Mouse (Mus musculus) kidney, embryonic 15.5 days (tissue): ENCODE measurements around the gene Zfp553. TPM values are rescaled to one million over a fixed set of nuclear protein-coding genes. Genes with fewer than 3 reads are reported as not detected.

Experiments
- ATAC-seq: fragments of 200-750 bp; cut with Nextera tagmentation; replicated peaks from 2 replicates; pipeline ENCODE4 v1.8.0; 2017; ENCODE audit warnings: moderate TSS enrichment; ENCODE audit not compliant: low FRiP score
- H3K27ac ChIP-seq: fragments of 300-500 bp; sonication (generic); 2 replicates; pipeline ENCODE4 v1.5.1; 2015; ENCODE audit warnings: mild to moderate bottlenecking, inconsistent platforms
- H3K27me3 ChIP-seq: fragments of 300-500 bp; sonication (generic); 2 replicates; pipeline ENCODE4 v1.6.1; 2015; ENCODE audit warnings: inconsistent platforms
- H3K36me3 ChIP-seq: fragments of 300-500 bp; sonication (generic); 2 replicates; pipeline ENCODE4 v1.6.1; 2015; ENCODE audit warnings: inconsistent platforms
- H3K4me1 ChIP-seq: fragments of 300-500 bp; sonication (generic); 2 replicates; pipeline ENCODE4 v1.6.1; 2015; ENCODE audit warnings: inconsistent platforms
- H3K4me2 ChIP-seq: fragments of 300-500 bp; sonication (generic); 2 replicates; pipeline ENCODE4 v1.6.1; 2015; ENCODE audit warnings: moderate library complexity, mild to moderate bottlenecking, inconsistent platforms
- H3K4me3 ChIP-seq: fragments of 300-500 bp; sonication (generic); replicated peaks from 2 replicates; pipeline ENCODE4 v1.5.1; 2015; ENCODE audit warnings: mild to moderate bottlenecking, inconsistent platforms
- H3K9ac ChIP-seq: fragments of 300-500 bp; sonication (generic); 2 replicates; pipeline ENCODE4 v1.6.1; 2015; ENCODE audit warnings: mild to moderate bottlenecking, inconsistent platforms
- H3K9me3 ChIP-seq: fragments of 300-500 bp; sonication (generic); replicated peaks from 2 replicates; pipeline ENCODE4 v1.6.1; 2016; ENCODE audit warnings: inconsistent platforms
- WGBS: fragments of 180-500 bp; shearing (Covaris S2); methylation state at CpG from one replicate; pipeline ENCODE4 v1.1.7; 2015; ENCODE audit warnings: mixed read lengths; 5-methylcytosine and 5-hydroxymethylcytosine counted together
- polyA plus RNA-seq: library from polyadenylated mRNA; unstranded; fragments of >200 nt; fragmentation: Nextera tagmentation; extraction: Ambion mirVana; gene quantifications from 2 replicates; pipeline ENCODE4 v1.2.1, GENCODE M21; 2015

Zfp553 gene
- polyA plus RNA-seq, 1 experiment from 2014 or later = 46.1 TPM

DNA sequence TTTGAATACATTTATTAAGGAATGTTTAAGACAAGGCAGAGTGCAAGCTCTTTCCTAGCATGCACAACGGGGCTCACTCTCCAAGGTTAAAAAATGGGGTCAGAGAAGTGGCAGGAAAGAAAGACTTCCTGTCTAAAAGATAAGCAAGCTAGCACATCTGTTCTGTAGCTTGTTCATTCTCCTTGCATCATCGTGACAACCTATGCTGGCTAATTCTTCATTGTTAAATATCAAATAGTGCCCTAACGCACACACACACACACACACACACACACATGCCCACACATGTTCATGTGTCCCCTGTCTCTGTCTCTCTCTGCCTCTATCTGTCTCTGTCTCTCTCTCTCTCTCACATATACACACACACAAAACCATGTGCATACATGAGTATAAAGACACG lies 48.3 kb downstream of the Zfp553 start:
- no peaks in the 10 kb centered on the region for H3K36me3 ChIP-seq
- H3K27me3 ChIP-seq = no peaks in the 10 kb centered on the region
- no peak overlapping the region for H3K9ac ChIP-seq
- H3K9me3 ChIP-seq = no peaks in the 10 kb centered on the region
- 57% methylated on average over 4 of the region's 4 CpGs for WGBS
- H3K4me1 ChIP-seq = peaks cover 30% of the 10 kb centered on the region
- H3K4me2 ChIP-seq = no peak overlapping the region
- H3K4me3 ChIP-seq = no peak overlapping the region
- H3K27ac ChIP-seq = no peak overlapping the region
- no peak for ATAC-seq

DNA sequence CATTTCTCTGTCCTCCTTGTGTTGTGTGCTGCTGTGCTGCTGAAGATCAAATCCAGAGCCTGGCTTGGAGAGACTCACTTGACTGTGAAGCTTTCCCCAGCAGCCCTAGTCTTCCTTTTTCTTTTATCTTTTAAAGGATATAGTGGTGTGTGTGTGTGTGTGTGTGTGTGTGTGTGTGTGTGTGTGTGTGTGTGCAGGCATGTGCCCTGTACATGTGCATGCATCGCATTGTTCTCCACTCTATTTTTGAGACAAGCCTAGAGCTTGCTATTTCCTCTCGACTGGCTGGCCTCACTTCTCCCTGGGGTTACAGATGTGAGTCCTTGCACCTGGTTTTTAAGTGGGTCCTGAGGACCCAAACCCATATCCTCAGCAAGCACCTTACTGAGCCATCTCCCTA lies 49.3 kb downstream of the Zfp553 start:
- WGBS = 80% methylated on average over 2 of the region's 2 CpGs
- peaks cover 19% of the 10 kb centered on the region for H3K4me1 ChIP-seq
- H3K9ac ChIP-seq = no peak overlapping the region
- no peak overlapping the region for H3K27ac ChIP-seq
- H3K4me2 ChIP-seq = no peak overlapping the region
- 0 out of 2 replicates have a peak, but pooled peaks cover 4% of the 10 kb centered on the region for H3K9me3 ChIP-seq
- no peaks in the 10 kb centered on the region for H3K36me3 ChIP-seq
- no peak for ATAC-seq
- no peak overlapping the region for H3K4me3 ChIP-seq
- H3K27me3 ChIP-seq = no peaks in the 10 kb centered on the region

DNA sequence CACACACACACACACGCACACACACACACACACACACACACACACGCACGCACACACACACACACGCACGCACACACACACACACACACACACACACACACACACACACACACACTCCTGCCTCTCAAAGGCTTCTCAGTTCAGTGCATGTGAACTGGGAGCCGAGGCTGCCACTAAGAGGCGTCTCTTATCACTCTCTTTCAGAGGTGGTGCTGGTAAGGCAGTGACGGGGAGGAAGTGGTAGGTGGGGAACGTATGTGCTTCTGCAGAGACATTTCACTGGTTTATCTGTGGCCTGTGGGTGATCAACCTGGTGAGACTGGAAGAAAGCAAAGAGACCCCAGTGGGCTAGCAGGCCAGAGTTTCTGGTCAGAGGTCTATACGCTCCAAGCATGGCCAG lies 52.3 kb downstream of the Zfp553 start:
- Histone ChIP-seq H3K27ac (no peak overlapping the region), H3K9me3 (0 out of 2 replicates have a peak, but pooled peaks cover 13% of the 10 kb centered on the region), H3K4me2 (no peak overlapping the region), H3K36me3 (no peaks in the 10 kb centered on the region), H3K27me3 (no peaks in the 10 kb centered on the region), H3K4me1 (peaks cover 4% of the 10 kb centered on the region), H3K4me3 (no peak overlapping the region), H3K9ac (no peak overlapping the region)
- WGBS = 81% methylated on average over 6 of the region's 10 CpGs
- ATAC-seq = no peak

Other genes with a start within 250 kb of the Zfp553 start
- 15.3 and 16.8 TPM in 2 replicates for gene Mvp, start 218.4 kb upstream of the Zfp553 start, polyA plus RNA-seq
- gene Pagr1b, start 216.6 kb upstream of the Zfp553 start, polyA plus RNA-seq = 0.45 TPM in 1 of 2 replicates, not detected in the other
- gene Pagr1a, start 215.7 kb upstream of the Zfp553 start, polyA plus RNA-seq = 44.8 and 59.5 TPM in 2 replicates
- 52.6 and 61.2 TPM in 2 replicates for gene Gm42742, start 212.0 kb upstream of the Zfp553 start, polyA plus RNA-seq
- 5.4 and 7.2 TPM in 2 replicates for gene Prrt2, start 211.8 kb upstream of the Zfp553 start, polyA plus RNA-seq
- 64.4 and 65.8 TPM in 2 replicates for gene Maz, start 206.0 kb upstream of the Zfp553 start, polyA plus RNA-seq
- 136 and 141 TPM in 2 replicates for gene Kif22, start 190.6 kb upstream of the Zfp553 start, polyA plus RNA-seq
- gene Zg16, start 145.7 kb upstream of the Zfp553 start, polyA plus RNA-seq = not detected in 2 replicates
- gene AI467606, start 141.7 kb upstream of the Zfp553 start, polyA plus RNA-seq = 3.3 and 3.8 TPM in 2 replicates
- 16.7 and 19.0 TPM in 2 replicates for gene Qprt, start 110.8 kb upstream of the Zfp553 start, polyA plus RNA-seq
- gene Spn, start 95.2 kb upstream of the Zfp553 start, polyA plus RNA-seq = 0.32 and 0.37 TPM in 2 replicates
- 59.3 and 66.6 TPM in 2 replicates for gene Cd2bp2, start 37.0 kb upstream of the Zfp553 start, polyA plus RNA-seq
- 23.4 and 26.7 TPM in 2 replicates for gene Tbc1d10b, start 24.6 kb upstream of the Zfp553 start, polyA plus RNA-seq
- 51.1 and 90.2 TPM in 2 replicates for gene Mylpf, start 24.2 kb upstream of the Zfp553 start, polyA plus RNA-seq
- 21.3 and 21.7 TPM in 2 replicates for gene Sept1, start 69 bp downstream of the Zfp553 start, polyA plus RNA-seq
- 59.3 and 62.3 TPM in 2 replicates for gene Zfp771, start 11.2 kb downstream of the Zfp553 start, polyA plus RNA-seq
- gene Dctpp1, start 27.6 kb downstream of the Zfp553 start, polyA plus RNA-seq = 224 and 226 TPM in 2 replicates
- gene Sephs2, start 41.0 kb downstream of the Zfp553 start, polyA plus RNA-seq = 112 and 113 TPM in 2 replicates
- gene Itgal, start 63.2 kb downstream of the Zfp553 start, polyA plus RNA-seq = 0.82 and 1.2 TPM in 2 replicates
- gene Zfp768, start 112.5 kb downstream of the Zfp553 start, polyA plus RNA-seq = 21.5 and 25.1 TPM in 2 replicates
- gene Zfp747, start 143.0 kb downstream of the Zfp553 start, polyA plus RNA-seq = 8.3 and 10.7 TPM in 2 replicates
- 5.7 and 6.3 TPM in 2 replicates for gene 9130019O22Rik, start 154.1 kb downstream of the Zfp553 start, polyA plus RNA-seq
- gene E430018J23Rik, start 160.6 kb downstream of the Zfp553 start, polyA plus RNA-seq = 7.1 and 8.0 TPM in 2 replicates
- 7.6 and 8.0 TPM in 2 replicates for gene Zfp764, start 173.8 kb downstream of the Zfp553 start, polyA plus RNA-seq
- 24.5 and 27.1 TPM in 2 replicates for gene Zfp688, start 189.0 kb downstream of the Zfp553 start, polyA plus RNA-seq
- 8.1 and 8.9 TPM in 2 replicates for gene Zfp689, start 216.1 kb downstream of the Zfp553 start, polyA plus RNA-seq
- gene Prr14, start 226.6 kb downstream of the Zfp553 start, polyA plus RNA-seq = 36.0 and 47.4 TPM in 2 replicates
- 10.2 and 11.9 TPM in 2 replicates for gene Fbrs, start 246.1 kb downstream of the Zfp553 start, polyA plus RNA-seq